Mouse (Mus musculus) kidney, adult 2 months (tissue): ENCODE data around the gene Tox2. TPM values are rescaled to one million over a fixed set of nuclear protein-coding genes. Genes with fewer than 3 reads are reported as not detected.

Experiments used
- DNase-seq: peaks from one replicate; pipeline ENCODE4 v3.0.0; 2021
- H3K27ac ChIP-seq: fragments of 200-500 bp; 2 replicates; pipeline ENCODE4 v1.5.1; 2012; ENCODE audit warnings: low read depth, low read length, control low read depth, inconsistent platforms; ENCODE audit not compliant: insufficient read depth
- H3K27me3 ChIP-seq: fragments of 200-500 bp; replicated peaks from 2 replicates; pipeline ENCODE4 v1.6.1; 2012; ENCODE audit warnings: mild to moderate bottlenecking, moderate library complexity, low read length, inconsistent platforms; ENCODE audit not compliant: control insufficient read depth, insufficient read depth
- H3K36me3 ChIP-seq: fragments of 200-500 bp; 2 replicates; pipeline ENCODE4 v1.6.1; 2012; ENCODE audit warnings: mild to moderate bottlenecking, moderate library complexity, low read length, inconsistent platforms; ENCODE audit not compliant: control insufficient read depth, insufficient read depth
- H3K4me1 ChIP-seq: fragments of 200-500 bp; 2 replicates; pipeline ENCODE4 v1.6.1; 2011; ENCODE audit warnings: low read length; ENCODE audit not compliant: control insufficient read depth, insufficient read depth
- H3K4me3 ChIP-seq: fragments of 200-500 bp; 2 replicates; pipeline ENCODE4 v1.5.1; 2011; ENCODE audit warnings: mild to moderate bottlenecking, low read depth, low read length, control low read depth; ENCODE audit not compliant: insufficient read depth
- CTCF ChIP-seq: fragments of 200-500 bp; conservative IDR thresholded peaks from 2 replicates; pipeline ENCODE4 v1.5.1; 2011; ENCODE audit warnings: low read depth, mild to moderate bottlenecking, control low read depth, low read length, moderate library complexity, mixed read lengths; ENCODE audit not compliant: insufficient read depth, insufficient read length
- POLR2A ChIP-seq: fragments of 200-500 bp; IDR thresholded peaks from one replicate; pipeline ENCODE4 v1.6.1; 2011; ENCODE audit warnings: low read depth, low read length, control low read depth
- WGBS: fragments of 180-500 bp; shearing (Covaris S2); methylation state at CpG from one replicate; pipeline ENCODE4 v1.1.7; 2018; 5-methylcytosine and 5-hydroxymethylcytosine counted together
- polyA plus RNA-seq: library from polyadenylated mRNA; depleted of rRNA; stranded (reverse); fragments of >200 nt; gene quantifications from 2 replicates; pipeline ENCODE4 v1.2.3, GENCODE M21; 2012; rRNA removed

Tox2 gene
- polyA plus RNA-seq, result 0.46 and 1.4 TPM in 2 replicates

GRCm38 (mm10) chr2:163202884-163203634 is at the start of gene Tox2:
TSS of gene Tox2 (plus strand) at chr2:163203125.
- 1% methylated on average over 69 of the region's 79 CpGs for WGBS
- Histone ChIP-seq H3K36me3 (no peaks in the 10 kb centered on the region), H3K4me1 (no peaks in the 10 kb centered on the region), H3K27ac (no peak within 1 kb of the TSS), H3K27me3 (peaks cover 8% of the 10 kb centered on the region), H3K4me3 (peak within 1 kb of the TSS; percentile 27)
- TF ChIP-seq POLR2A, result no peak
- no peak for TF ChIP-seq CTCF
- DNase-seq, result peak; percentile 25

GRCm38 (mm10) chr2:163154673-163155072 is 48.3 kb upstream of the Tox2 start:
- no peaks in the 10 kb centered on the region for H3K36me3 ChIP-seq
- H3K27me3 ChIP-seq, result no peaks in the 10 kb centered on the region
- no peak for DNase-seq
- H3K4me3 ChIP-seq, result no peak overlapping the region
- TF ChIP-seq CTCF, result no peak
- no peak for TF ChIP-seq POLR2A
- 71% methylated on average over 8 of the region's 8 CpGs for WGBS
- H3K27ac ChIP-seq, result no peak overlapping the region
- H3K4me1 ChIP-seq, result no peaks in the 10 kb centered on the region

- no peak overlapping the region for H3K27ac ChIP-seq
- DNase-seq, result no peak
- no peaks in the 10 kb centered on the region for H3K4me1 ChIP-seq
- no peak overlapping the region for H3K4me3 ChIP-seq
- H3K27me3 ChIP-seq, result no peaks in the 10 kb centered on the region
- WGBS, result 87% methylated on average over 9 of the region's 9 CpGs
- no peaks in the 10 kb centered on the region for H3K36me3 ChIP-seq
- TF ChIP-seq CTCF (no peak), POLR2A (no peak)
These were observed 43.9 kb upstream of the Tox2 start for GRCm38 (mm10) chr2:163158979-163159378.

- no peak overlapping the region for H3K4me3 ChIP-seq
- no peak for TF ChIP-seq CTCF
- no peak for TF ChIP-seq POLR2A
These were observed 38.4 kb upstream of the Tox2 start for GRCm38 (mm10) chr2:163164461-163164990.

GRCm38 (mm10) chr2:163166067-163166805 is 36.7 kb upstream of the Tox2 start:
- WGBS, result 34% methylated on average over 13 of the region's 13 CpGs
- H3K4me3 ChIP-seq, result no peak overlapping the region
- H3K27me3 ChIP-seq, result no peaks in the 10 kb centered on the region
- H3K27ac ChIP-seq, result no peak overlapping the region
- H3K4me1 ChIP-seq, result no peaks in the 10 kb centered on the region
- H3K36me3 ChIP-seq, result no peaks in the 10 kb centered on the region
- DNase-seq, result peak; percentile 8
- TF ChIP-seq POLR2A, result no peak
- TF ChIP-seq CTCF, result no peak

More at GRCm38 (mm10) chr2:163164461-163164990, 38.4 kb upstream of the Tox2 start:
- DNase-seq, result peak; percentile 3
- H3K27me3 ChIP-seq, result no peaks in the 10 kb centered on the region
- no peaks in the 10 kb centered on the region for H3K4me1 ChIP-seq
- 72% methylated on average over 10 of the region's 10 CpGs for WGBS
- H3K27ac ChIP-seq, result no peak overlapping the region
- H3K36me3 ChIP-seq, result no peaks in the 10 kb centered on the region

- no peak for DNase-seq
- H3K27me3 ChIP-seq, result no peaks in the 10 kb centered on the region
- H3K36me3 ChIP-seq, result no peaks in the 10 kb centered on the region
- H3K4me3 ChIP-seq, result no peak overlapping the region
- H3K27ac ChIP-seq, result no peak overlapping the region
- 92% methylated on average over 11 of the region's 11 CpGs for WGBS
- no peak for TF ChIP-seq POLR2A
- no peak for TF ChIP-seq CTCF
- no peaks in the 10 kb centered on the region for H3K4me1 ChIP-seq
These were observed 31.0 kb upstream of the Tox2 start for GRCm38 (mm10) chr2:163171891-163172290.

GRCm38 (mm10) chr2:163174066-163174465 is 28.9 kb upstream of the Tox2 start:
- WGBS, result 60% methylated on average over 7 of the region's 7 CpGs
- TF ChIP-seq CTCF (no peak), POLR2A (no peak)
- no peak for DNase-seq
- no peaks in the 10 kb centered on the region for H3K36me3 ChIP-seq
- H3K4me1 ChIP-seq, result no peaks in the 10 kb centered on the region
- H3K27ac ChIP-seq, result no peak overlapping the region
- H3K27me3 ChIP-seq, result no peaks in the 10 kb centered on the region; the same call in 1 of the 2 replicates
- H3K4me3 ChIP-seq, result no peak overlapping the region
